Mouse (Mus musculus) midbrain, postnatal 0 days (tissue): Measurements from ENCODE around the gene Cul7. TPM values are rescaled to one million over a fixed set of nuclear protein-coding genes. Genes with fewer than 3 reads are reported as not detected.

Source experiments
- ATAC-seq: fragments of 200-750 bp; cut with Nextera tagmentation; 2 replicates; pipeline ENCODE4 v1.8.0; 2017; ENCODE audit warnings: moderate number of reproducible peaks, mild to moderate bottlenecking, moderate TSS enrichment, moderate library complexity; ENCODE audit not compliant: low FRiP score
- DNase-seq: peaks from one replicate; pipeline ENCODE4 v3.0.0-alpha.2; 2015; ENCODE audit warnings: low spot score
- H3K27ac ChIP-seq: fragments of 300-500 bp; sonication (generic); 2 replicates; pipeline ENCODE4 v1.5.1; 2014; ENCODE audit warnings: low read depth, mild to moderate bottlenecking, low read length, mixed read lengths
- H3K27me3 ChIP-seq: fragments of 300-500 bp; sonication (generic); 2 replicates; pipeline ENCODE4 v1.6.1; 2014; ENCODE audit warnings: low read length, control low read depth, mixed read lengths; ENCODE audit not compliant: insufficient read depth
- H3K36me3 ChIP-seq: fragments of 300-500 bp; sonication (generic); 2 replicates; pipeline ENCODE4 v1.6.1; 2014; ENCODE audit warnings: low read length, control low read depth, mixed read lengths; ENCODE audit not compliant: insufficient read depth
- H3K4me1 ChIP-seq: fragments of 300-500 bp; sonication (generic); 2 replicates; pipeline ENCODE4 v1.6.1; 2014; ENCODE audit warnings: mild to moderate bottlenecking, control low read depth, antibody characterized with exemption, low read length, mixed read lengths; ENCODE audit not compliant: insufficient read depth
- H3K4me2 ChIP-seq: fragments of 300-500 bp; sonication (generic); 2 replicates; pipeline ENCODE4 v1.6.1; 2014; ENCODE audit warnings: low read depth, mild to moderate bottlenecking, low read length, mixed read lengths; ENCODE audit not compliant: poor library complexity, severe bottlenecking
- H3K4me3 ChIP-seq: fragments of 300-500 bp; sonication (generic); 2 replicates; pipeline ENCODE4 v1.5.1; 2014; ENCODE audit warnings: low read depth, mild to moderate bottlenecking, low read length, moderate library complexity
- H3K9ac ChIP-seq: fragments of 300-500 bp; sonication (generic); replicated peaks from 2 replicates; pipeline ENCODE4 v1.6.1; 2014; ENCODE audit warnings: mild to moderate bottlenecking, low read length, moderate library complexity, mixed read lengths; ENCODE audit not compliant: poor library complexity, severe bottlenecking
- H3K9me3 ChIP-seq: fragments of 300-500 bp; sonication (generic); 2 replicates; pipeline ENCODE4 v1.6.1; 2016; ENCODE audit warnings: low read length, control low read depth
- CTCF ChIP-seq: IDR thresholded peaks from 2 replicates; pipeline ENCODE4 v1.5.1; 2016; ENCODE audit warnings: antibody characterized with exemption, mild to moderate bottlenecking
- WGBS: fragments of 180-500 bp; shearing (Covaris S2); extraction: QIAGEN DNeasy Blood & Tissue Kit; methylation state at CpG from one replicate; pipeline ENCODE4 v1.1.7; 2014; 5-methylcytosine and 5-hydroxymethylcytosine counted together
- polyA plus RNA-seq: library from polyadenylated mRNA; unstranded; fragments of >200 nt; fragmentation: Nextera tagmentation; extraction: Ambion mirVana; gene quantifications from 2 replicates; pipeline ENCODE4 v1.2.1, GENCODE M21; 2015
- total RNA-seq: library from RNA; depleted of rRNA; stranded (reverse); fragments of >200 nt; gene quantifications from 2 replicates; pipeline ENCODE4 v1.2.3, GENCODE M21; 2014

The Cul7 gene
- total and polyA plus RNA-seq, 2 experiments from 2014 or later, result 26.6 to 92.4 TPM

GRCm38 (mm10) chr17:46678911-46679310 is 28.8 kb downstream of the Cul7 start:
- no peak for TF ChIP-seq CTCF
- H3K9ac ChIP-seq, result 0 out of 2 replicates have a peak overlapping the region, but pooled peaks have one; percentile 83
- H3K4me3 ChIP-seq, result no peak overlapping the region
- DNase-seq (no peak), ATAC-seq (no peak)
- H3K36me3 ChIP-seq, result peaks cover 45% of the 10 kb centered on the region
- peak overlapping the region; percentile 59 for H3K4me2 ChIP-seq
- WGBS, result 66% methylated on average over 9 of the region's 9 CpGs
- peaks cover 20% of the 10 kb centered on the region; the same call in 1 of the 2 replicates for H3K4me1 ChIP-seq
- H3K27me3 ChIP-seq, result no peaks in the 10 kb centered on the region
- no peak overlapping the region for H3K27ac ChIP-seq
- no peaks in the 10 kb centered on the region for H3K9me3 ChIP-seq

- Histone ChIP-seq H3K4me2 (peak overlapping the region; percentile 59), H3K9ac (peak overlapping the region; percentile 83), H3K4me1 (peaks cover 15% of the 10 kb centered on the region; the same call in 1 of the 2 replicates), H3K27ac (peak overlapping the region; percentile 83), H3K36me3 (peaks cover 52% of the 10 kb centered on the region), H3K27me3 (no peaks in the 10 kb centered on the region), H3K4me3 (peak overlapping the region; percentile 91), H3K9me3 (no peaks in the 10 kb centered on the region)
- ATAC-seq (peak; percentile 55), DNase-seq (peak; percentile 69)
- peak; percentile 53 for TF ChIP-seq CTCF
- 2% methylated on average over 33 of the region's 34 CpGs for WGBS
Measured at GRCm38 (mm10) chr17:46679843-46680759, 30.0 kb downstream of the Cul7 start.

GRCm38 (mm10) chr17:46680760-46681373 is 30.7 kb downstream of the Cul7 start, which contains the start of gene Klhdc3:
Gene Klhdc3 (minus strand): TSS chr17:46680914.
- H3K9me3 ChIP-seq, result no peaks in the 10 kb centered on the region
- peak; percentile 98 for DNase-seq
- H3K4me1 ChIP-seq, result peaks cover 15% of the 10 kb centered on the region; the same call in 1 of the 2 replicates
- H3K9ac ChIP-seq, result peak within 1 kb of the TSS; percentile 83
- peak within 1 kb of the TSS; percentile 83 for H3K27ac ChIP-seq
- WGBS, result 0% methylated on average over 48 of the region's 49 CpGs
- ATAC-seq, result peak; percentile 96
- H3K27me3 ChIP-seq, result no peaks in the 10 kb centered on the region
- peaks cover 51% of the 10 kb centered on the region for H3K36me3 ChIP-seq
- H3K4me3 ChIP-seq, result peak within 1 kb of the TSS; percentile 91
- peak within 1 kb of the TSS; percentile 91 for H3K4me2 ChIP-seq
- peak; percentile 43 for TF ChIP-seq CTCF

- Histone ChIP-seq H3K9me3 (no peaks in the 10 kb centered on the region), H3K4me1 (peaks cover 15% of the 10 kb centered on the region; the same call in 1 of the 2 replicates), H3K36me3 (peaks cover 51% of the 10 kb centered on the region), H3K9ac (peak overlapping the region; percentile 74), H3K27ac (peak overlapping the region; percentile 83), H3K4me3 (peak overlapping the region; percentile 91), H3K27me3 (no peaks in the 10 kb centered on the region), H3K4me2 (peak overlapping the region; percentile 91)
- WGBS, result 25% methylated on average over 12 of the region's 12 CpGs
- ATAC-seq (no peak), DNase-seq (no peak)
- 0 out of 2 replicates have a peak, but pooled peaks have one; percentile 1 for TF ChIP-seq CTCF
Measured at GRCm38 (mm10) chr17:46681466-46682118, 31.5 kb downstream of the Cul7 start.

GRCm38 (mm10) chr17:46682654-46683389 is 32.7 kb downstream of the Cul7 start:
- H3K9me3 ChIP-seq, result no peaks in the 10 kb centered on the region
- H3K4me3 ChIP-seq, result no peak overlapping the region
- no peak for TF ChIP-seq CTCF
- ATAC-seq (no peak), DNase-seq (no peak)
- no peak overlapping the region for H3K9ac ChIP-seq
- H3K27ac ChIP-seq, result no peak overlapping the region
- no peaks in the 10 kb centered on the region for H3K27me3 ChIP-seq
- WGBS, result 76% methylated on average over 16 of the region's 16 CpGs
- peaks cover 44% of the 10 kb centered on the region for H3K36me3 ChIP-seq
- H3K4me1 ChIP-seq, result peaks cover 15% of the 10 kb centered on the region; the same call in 1 of the 2 replicates
- no peak overlapping the region for H3K4me2 ChIP-seq
